Comparison of ENCODE assay signal across 8 mouse cellular contexts in genomic region chr12:86881809-86882278, GRCm38 (mm10). TPM values are rescaled to one million over a fixed set of nuclear protein-coding genes. Genes with fewer than 3 reads are reported as not detected.
DNase-seq lines count a peak whose midpoint lies in the region; ATAC-seq lines count a peak whose summit lies in the region.

No protein-coding gene starts in this region.

- H3K9ac ChIP-seq in forebrain, embryonic 13.5 days = peak overlapping the region; percentile 100
- H3K9ac ChIP-seq in neural tube, embryonic 14.5 days (replicated peaks; ENCODE audit: low read depth, low read length) = peak overlapping the region; percentile 100

- no peak for ATAC-seq in forebrain, embryonic 13.5 days
- ATAC-seq in neural tube, embryonic 14.5 days (ENCODE audit: low read depth) = no peak
- ATAC-seq in megakaryocyte progenitor cell, adult 5-6 weeks (replicated peaks; ENCODE audit: poor library complexity) = no peak

- WGBS in forebrain, embryonic 13.5 days = 5% methylated on average over 33 of the region's 33 CpGs
- WGBS in limb, embryonic 10.5 days = 9% methylated on average over 33 of the region's 33 CpGs
- 6% methylated on average over 31 of the region's 33 CpGs for WGBS in neural tube, embryonic 14.5 days

- no peaks in the 10 kb centered on the region for H3K27me3 ChIP-seq in forebrain, embryonic 13.5 days
- peaks cover 25% of the 10 kb centered on the region for H3K27me3 ChIP-seq in limb, embryonic 10.5 days (ENCODE audit: low read depth, poor library complexity, severe bottlenecking)
- H3K27me3 ChIP-seq in neural tube, embryonic 14.5 days (ENCODE audit: control insufficient read depth, insufficient read depth, low read length) = peaks cover 4% of the 10 kb centered on the region; the same call in 1 of the 2 replicates

- H3K4me1 ChIP-seq in forebrain, embryonic 13.5 days = peaks cover 64% of the 10 kb centered on the region
- peaks cover 76% of the 10 kb centered on the region for H3K4me1 ChIP-seq in limb, embryonic 10.5 days
- H3K4me1 ChIP-seq in neural tube, embryonic 14.5 days (ENCODE audit: control insufficient read depth, insufficient read depth, low read length) = peaks cover 33% of the 10 kb centered on the region

- no peaks in the 10 kb centered on the region for H3K9me3 ChIP-seq in forebrain, embryonic 13.5 days (replicated peaks)
- no peaks in the 10 kb centered on the region for H3K9me3 ChIP-seq in limb, embryonic 10.5 days (replicated peaks)
- no peaks in the 10 kb centered on the region for H3K9me3 ChIP-seq in neural tube, embryonic 14.5 days (ENCODE audit: control insufficient read depth, low read length)

- peak overlapping the region; percentile 100 for H3K27ac ChIP-seq in forebrain, embryonic 13.5 days
- peak overlapping the region; percentile 97; the same call in 1 of the 2 replicates for H3K27ac ChIP-seq in limb, embryonic 10.5 days
- H3K27ac ChIP-seq in neural tube, embryonic 14.5 days (ENCODE audit: low read depth, low read length) = peak overlapping the region; percentile 99

- H3K4me2 ChIP-seq in forebrain, embryonic 13.5 days = peak overlapping the region; percentile 99
- peak overlapping the region; percentile 70 for H3K4me2 ChIP-seq in neural tube, embryonic 14.5 days (ENCODE audit: low read depth, low read length)

- peak; percentile 63 for DNase-seq in adrenal gland, adult 2 months
- no peak for DNase-seq in adrenal gland, postnatal 4 days (ENCODE audit: low spot score in 2 of 2)
- peak; percentile 29 for DNase-seq in 3T3-L1 (ENCODE audit: low read depth, low spot score)
- DNase-seq in limb, embryonic 10.5 days (ENCODE audit: low spot score) = peak; percentile 62
- no peak for DNase-seq in right cerebral cortex, postnatal 14 days

- peak overlapping the region; percentile 98 for H3K4me3 ChIP-seq in forebrain, embryonic 13.5 days
- peak overlapping the region; percentile 75 for H3K4me3 ChIP-seq in limb, embryonic 10.5 days
- H3K4me3 ChIP-seq in neural tube, embryonic 14.5 days (ENCODE audit: low read depth, low read length) = peak overlapping the region; percentile 95

- peaks cover 15% of the 10 kb centered on the region; the same call in 1 of the 2 replicates for H3K36me3 ChIP-seq in forebrain, embryonic 13.5 days (ENCODE audit: poor library complexity, severe bottlenecking)
- H3K36me3 ChIP-seq in limb, embryonic 10.5 days = peaks cover 5% of the 10 kb centered on the region; the same call in 1 of the 2 replicates
- H3K36me3 ChIP-seq in neural tube, embryonic 14.5 days (ENCODE audit: control insufficient read depth, insufficient read depth, low read length) = no peaks in the 10 kb centered on the region

RNA-seq across cellular contexts. Expression of gene Irf2bpl, which starts 2.8 kb away (rescaled TPM):
- 10 to 100 TPM; 51.1 to 79.5 TPM for total RNA-seq in adrenal gland, adult 2 months (2021)
- polyA plus RNA-seq in adrenal gland, adult 2 months (2012; rRNA removed) = 121 and 122 TPM in 2 replicates
- 10 to 100 TPM; 78.0 to 81.7 TPM for total RNA-seq in adrenal gland, postnatal 4 days (2021)
- polyA plus RNA-seq in forebrain, embryonic 13.5 days (2015; fragmentation: Nextera tagmentation; extraction: Ambion mirVana) = 54.2 and 54.8 TPM in 2 replicates
- polyA plus RNA-seq in limb, embryonic 10.5 days (2016; fragmentation: Nextera tagmentation; extraction: Ambion mirVana) = 11.9 and 22.6 TPM in 2 replicates
- polyA plus RNA-seq in neural tube, embryonic 14.5 days (2014; fragmentation: Nextera tagmentation; extraction: Ambion mirVana) = 47.6 and 58.3 TPM in 2 replicates
- total RNA-seq in megakaryocyte progenitor cell, adult 5-6 weeks (2015) = 1.4 and 1.8 TPM in 2 replicates
- 1.6 and 1.7 TPM in 2 replicates for total RNA-seq in megakaryocyte progenitor cell, adult 5-6 weeks (2017)

Comparison
In these comparisons a context has a peak if more than half of its experiments do, and no peak if none do; other contexts are left out.
1. DNase-seq: peak in adrenal gland, adult 2 months (single experiment), 3T3-L1 (single experiment) and limb, embryonic 10.5 days (single experiment); none in adrenal gland, postnatal 4 days (0 of 2) and right cerebral cortex, postnatal 14 days (single experiment).
2. Peak in every context shown above with its lines, with median percentiles within 50 percentile points of each other: H3K27ac ChIP-seq and H3K4me3 ChIP-seq.